Mouse (Mus musculus) kidney, embryonic 14.5 days (tissue): ENCODE measurements around the gene Oma1. TPM values are rescaled to one million over a fixed set of nuclear protein-coding genes. Genes with fewer than 3 reads are reported as not detected.

Experiments used
- ATAC-seq: fragments of 200-750 bp; cut with Nextera tagmentation; 2 replicates; pipeline ENCODE4 v1.8.0; 2017; ENCODE audit warnings: moderate number of reproducible peaks, mild to moderate bottlenecking, moderate TSS enrichment, moderate library complexity; ENCODE audit not compliant: low FRiP score, low TSS enrichment
- H3K27ac ChIP-seq: fragments of 300-500 bp; sonication (generic); 2 replicates; pipeline ENCODE4 v1.5.1; 2014; ENCODE audit warnings: low read depth, mild to moderate bottlenecking, low read length, moderate library complexity, mixed read lengths
- H3K27me3 ChIP-seq: fragments of 300-500 bp; sonication (generic); 2 replicates; pipeline ENCODE4 v1.6.1; 2014; ENCODE audit warnings: mild to moderate bottlenecking, low read length; ENCODE audit not compliant: control insufficient read depth, insufficient read depth
- H3K36me3 ChIP-seq: fragments of 300-500 bp; sonication (generic); 2 replicates; pipeline ENCODE4 v1.6.1; 2014; ENCODE audit warnings: low read length, mixed read lengths; ENCODE audit not compliant: control insufficient read depth, insufficient read depth
- H3K4me1 ChIP-seq: fragments of 300-500 bp; sonication (generic); 2 replicates; pipeline ENCODE4 v1.6.1; 2014; ENCODE audit warnings: low read length, mixed read lengths; ENCODE audit not compliant: control insufficient read depth, insufficient read depth
- H3K4me2 ChIP-seq: fragments of 300-500 bp; sonication (generic); replicated peaks from 2 replicates; pipeline ENCODE4 v1.6.1; 2014; ENCODE audit warnings: low read depth, mild to moderate bottlenecking, low read length
- H3K4me3 ChIP-seq: fragments of 300-500 bp; sonication (generic); 2 replicates; pipeline ENCODE4 v1.5.1; 2014; ENCODE audit warnings: mild to moderate bottlenecking, low read length
- H3K9ac ChIP-seq: fragments of 300-500 bp; sonication (generic); 2 replicates; pipeline ENCODE4 v1.6.1; 2014; ENCODE audit warnings: low read depth, mild to moderate bottlenecking, low read length, moderate library complexity
- H3K9me3 ChIP-seq: fragments of 300-500 bp; sonication (generic); 2 replicates; pipeline ENCODE4 v1.6.1; 2016; ENCODE audit warnings: low read length; ENCODE audit not compliant: control insufficient read depth
- WGBS: fragments of 180-500 bp; shearing (Covaris S2); extraction: QIAGEN DNeasy Blood & Tissue Kit; methylation state at CpG from one replicate; pipeline ENCODE4 v1.1.7; 2014; 5-methylcytosine and 5-hydroxymethylcytosine counted together
- polyA plus RNA-seq: library from polyadenylated mRNA; unstranded; fragments of >200 nt; fragmentation: Nextera tagmentation; extraction: Ambion mirVana; gene quantifications from 2 replicates; pipeline ENCODE4 v1.2.1, GENCODE M21; 2014

The Oma1 gene
- polyA plus RNA-seq, 1 experiment from 2014 or later = 24.3 TPM

DNA sequence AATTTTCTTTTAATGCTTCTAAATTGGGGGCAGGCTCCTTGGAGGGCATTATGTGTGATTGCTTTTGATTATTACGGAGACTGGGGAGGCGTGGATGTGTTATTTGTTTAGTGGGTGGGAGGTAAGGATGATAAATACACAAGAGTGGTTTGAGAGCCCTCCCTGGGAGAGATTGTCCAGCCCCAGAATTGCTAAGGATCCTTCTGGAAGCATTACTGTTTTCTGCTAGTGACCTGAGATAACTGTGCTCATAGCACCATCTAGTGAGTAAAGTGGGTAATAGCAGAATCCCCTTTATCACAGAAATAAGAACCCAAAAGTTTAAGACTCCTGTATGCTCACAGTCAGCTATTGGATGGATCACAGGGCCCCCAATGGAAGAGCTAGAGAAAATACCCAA lies 32.4 kb downstream of the Oma1 start:
- Histone ChIP-seq H3K9me3 (no peaks in the 10 kb centered on the region), H3K4me2 (no peak overlapping the region), H3K36me3 (no peaks in the 10 kb centered on the region), H3K27me3 (no peaks in the 10 kb centered on the region), H3K4me1 (no peaks in the 10 kb centered on the region), H3K27ac (no peak overlapping the region), H3K9ac (no peak overlapping the region), H3K4me3 (no peak overlapping the region)
- WGBS = 23% methylated on average over 2 of the region's 2 CpGs
- no peak for ATAC-seq

DNA sequence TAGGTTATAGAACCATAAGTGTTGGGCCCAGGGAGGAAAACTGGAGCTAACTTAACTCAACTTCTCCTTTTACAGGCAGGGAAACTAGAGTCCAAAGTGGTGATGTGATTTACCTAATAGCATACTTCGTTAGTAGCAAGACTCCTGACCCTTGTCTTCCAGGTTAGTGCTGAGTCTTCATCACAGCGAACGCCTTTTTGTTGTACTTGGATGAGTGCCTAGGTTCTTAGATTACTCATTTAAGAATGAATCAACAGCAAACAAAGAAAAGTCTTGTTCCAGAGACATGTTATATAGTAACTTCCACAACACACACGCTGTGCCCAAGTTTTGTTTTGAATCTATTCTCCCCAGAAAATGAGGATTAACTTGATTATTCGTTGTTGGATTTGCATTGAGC lies 33.2 kb downstream of the Oma1 start:
- H3K9me3 ChIP-seq = no peaks in the 10 kb centered on the region
- 50% methylated on average over 5 of the region's 5 CpGs for WGBS
- no peaks in the 10 kb centered on the region for H3K36me3 ChIP-seq
- H3K9ac ChIP-seq = no peak overlapping the region
- no peak for ATAC-seq
- no peak overlapping the region for H3K4me3 ChIP-seq
- H3K27me3 ChIP-seq = no peaks in the 10 kb centered on the region
- no peak overlapping the region for H3K4me2 ChIP-seq
- H3K4me1 ChIP-seq = no peaks in the 10 kb centered on the region
- H3K27ac ChIP-seq = no peak overlapping the region

DNA sequence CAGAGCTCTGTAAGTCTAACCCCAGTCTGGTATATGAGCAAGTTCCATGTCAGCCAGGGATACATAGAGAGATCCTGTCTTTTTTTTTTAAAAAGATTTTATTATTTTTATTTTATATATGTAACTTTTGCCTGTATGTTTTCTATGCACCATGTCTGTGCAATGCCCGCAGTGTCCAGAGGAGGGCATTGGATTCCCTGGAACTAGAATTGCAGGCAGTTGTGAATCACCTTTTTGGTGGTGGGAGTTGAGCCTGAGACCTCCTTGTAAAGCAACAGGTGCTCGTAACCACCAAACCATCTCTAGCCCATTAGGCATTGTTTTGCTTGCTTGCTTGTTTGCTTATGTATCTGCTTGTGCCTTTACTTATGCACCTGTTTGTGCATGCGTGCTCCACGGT lies 35.6 kb downstream of the Oma1 start:
- WGBS = 92% methylated on average over 4 of the region's 4 CpGs
- no peak overlapping the region for H3K4me3 ChIP-seq
- no peaks in the 10 kb centered on the region for H3K9me3 ChIP-seq
- ATAC-seq = no peak
- no peaks in the 10 kb centered on the region for H3K36me3 ChIP-seq
- H3K27me3 ChIP-seq = no peaks in the 10 kb centered on the region
- H3K27ac ChIP-seq = no peak overlapping the region
- no peak overlapping the region for H3K9ac ChIP-seq
- H3K4me2 ChIP-seq = no peak overlapping the region
- no peaks in the 10 kb centered on the region for H3K4me1 ChIP-seq

DNA sequence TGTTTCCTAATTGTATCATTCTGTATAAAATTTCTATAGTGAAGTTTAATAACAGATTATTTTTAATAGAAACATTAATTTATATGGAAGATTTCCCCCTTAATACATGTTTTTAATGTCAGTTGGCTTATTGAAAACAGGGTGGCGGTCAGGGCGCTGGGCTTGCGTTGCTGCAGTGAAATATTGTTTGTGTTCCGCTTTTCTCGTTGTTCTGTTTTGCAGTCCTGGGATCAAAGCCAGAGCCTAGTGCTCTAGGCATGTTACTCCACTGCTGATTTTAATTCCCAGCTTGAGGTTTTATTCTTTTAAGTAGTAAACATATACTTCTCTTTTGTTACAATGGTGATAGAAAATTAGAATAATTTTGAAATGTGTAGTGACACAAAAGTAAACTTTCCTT lies 39.3 kb downstream of the Oma1 start:
- no peak for ATAC-seq
- Histone ChIP-seq H3K9me3 (no peaks in the 10 kb centered on the region), H3K4me3 (no peak overlapping the region)

GRCm38 (mm10) chr4:103357457-103357856 lies 43.8 kb downstream of the Oma1 start:
- 86% methylated on average over 3 of the region's 3 CpGs for WGBS

More for the DNA sequence above, 39.3 kb downstream of the Oma1 start:
- Histone ChIP-seq H3K36me3 (no peaks in the 10 kb centered on the region), H3K4me1 (no peaks in the 10 kb centered on the region), H3K9ac (no peak overlapping the region), H3K27ac (no peak overlapping the region), H3K4me2 (no peak overlapping the region), H3K27me3 (no peaks in the 10 kb centered on the region)
- WGBS = 56% methylated on average over 5 of the region's 5 CpGs

GRCm38 (mm10) chr4:103358941-103359448 lies 45.4 kb downstream of the Oma1 start:
- no peaks in the 10 kb centered on the region for H3K4me1 ChIP-seq
- no peaks in the 10 kb centered on the region for H3K27me3 ChIP-seq
- no peak for ATAC-seq
- H3K36me3 ChIP-seq = no peaks in the 10 kb centered on the region
- no peak overlapping the region for H3K4me3 ChIP-seq
- H3K9ac ChIP-seq = no peak overlapping the region
- H3K4me2 ChIP-seq = no peak overlapping the region
- WGBS = 86% methylated on average over 9 of the region's 9 CpGs
- no peaks in the 10 kb centered on the region for H3K9me3 ChIP-seq
- no peak overlapping the region for H3K27ac ChIP-seq

More at GRCm38 (mm10) chr4:103357457-103357856, 43.8 kb downstream of the Oma1 start:
- H3K9me3 ChIP-seq = no peaks in the 10 kb centered on the region
- ATAC-seq = no peak
- no peaks in the 10 kb centered on the region for H3K27me3 ChIP-seq
- H3K9ac ChIP-seq = no peak overlapping the region
- no peak overlapping the region for H3K4me2 ChIP-seq
- H3K4me3 ChIP-seq = no peak overlapping the region
- no peaks in the 10 kb centered on the region for H3K4me1 ChIP-seq
- H3K36me3 ChIP-seq = no peaks in the 10 kb centered on the region
- H3K27ac ChIP-seq = no peak overlapping the region

- Histone ChIP-seq H3K36me3 (no peaks in the 10 kb centered on the region), H3K9ac (no peak overlapping the region), H3K27ac (no peak overlapping the region), H3K4me1 (no peaks in the 10 kb centered on the region), H3K4me2 (no peak overlapping the region), H3K4me3 (no peak overlapping the region), H3K9me3 (no peaks in the 10 kb centered on the region), H3K27me3 (no peaks in the 10 kb centered on the region)
- no peak for ATAC-seq
- WGBS = 92% methylated on average over 5 of the region's 5 CpGs
Measured at GRCm38 (mm10) chr4:103382171-103382570, 68.6 kb downstream of the Oma1 start.

DNA sequence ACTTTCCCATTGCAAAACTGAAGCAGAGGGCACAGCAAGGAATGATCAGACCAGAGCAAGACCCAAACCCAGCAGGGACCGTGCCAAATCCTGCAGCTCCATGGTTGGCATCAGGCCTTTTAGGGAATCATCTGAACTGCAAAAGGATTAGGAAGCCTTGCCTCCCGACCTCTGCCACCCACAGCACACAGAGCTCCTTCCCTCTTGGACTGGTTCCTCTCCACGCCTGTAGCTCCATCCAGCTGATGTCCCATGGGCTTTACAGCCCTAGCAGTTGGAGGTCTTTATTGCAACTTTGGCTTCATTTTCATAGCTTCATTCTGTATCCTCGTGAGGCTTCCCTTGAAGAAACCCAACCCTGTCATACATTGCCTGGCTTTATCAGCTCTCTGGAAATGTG lies 71.4 kb downstream of the Oma1 start:
- Histone ChIP-seq H3K9ac (no peak overlapping the region), H3K4me2 (no peak overlapping the region), H3K4me1 (no peaks in the 10 kb centered on the region), H3K4me3 (no peak overlapping the region), H3K27ac (no peak overlapping the region), H3K9me3 (no peaks in the 10 kb centered on the region), H3K27me3 (no peaks in the 10 kb centered on the region), H3K36me3 (no peaks in the 10 kb centered on the region)
- no peak for ATAC-seq
- WGBS = 74% methylated on average over 4 of the region's 4 CpGs

GRCm38 (mm10) chr4:103385835-103386787 lies 72.5 kb downstream of the Oma1 start:
- Histone ChIP-seq H3K9me3 (no peaks in the 10 kb centered on the region), H3K36me3 (no peaks in the 10 kb centered on the region), H3K4me3 (no peak overlapping the region), H3K9ac (no peak overlapping the region), H3K27ac (no peak overlapping the region), H3K4me2 (no peak overlapping the region), H3K4me1 (no peaks in the 10 kb centered on the region), H3K27me3 (no peaks in the 10 kb centered on the region)
- WGBS = 63% methylated on average over 4 of the region's 4 CpGs
- ATAC-seq = no peak
